Mouse (Mus musculus) erythroblast, embryonic 14.5 days (primary cell): ENCODE results near the gene Hmg20b.

Experiments used
- GATA1 ChIP-seq: IDR thresholded peaks from 2 replicates; pipeline ENCODE4 v1.6.1; 2012; ENCODE audit warnings: low read length, inconsistent platforms, mixed read lengths
- TAL1 ChIP-seq: IDR thresholded peaks from 3 replicates; pipeline ENCODE4 v1.6.1; 2012; ENCODE audit warnings: low read length, inconsistent platforms, mixed read lengths

GRCm38 (mm10) chr10:81379183-81379553, 28.9 kb upstream of the Hmg20b start:
- no peak for TF ChIP-seq GATA1
- no peak for TF ChIP-seq TAL1
